ENCODE assay signal across 9 mouse cellular contexts in genomic region chr2:158667671-158668432, GRCm38 (mm10). TPM values are rescaled to one million over a fixed set of nuclear protein-coding genes. Genes with fewer than 3 reads are reported as not detected.
DNase-seq lines count a peak whose midpoint lies in the region; ATAC-seq and TF ChIP-seq lines count a peak whose summit lies in the region.
"Had no signal": no experiment of that assay in that cellular context is flagged by ENCODE, and none has a peak within 500 bp of the region (broad histone marks: within the 10 kb centered on the region; RNA-seq: fewer than 3 reads in every experiment).

No protein-coding gene starts in this region.

- peak overlapping the region; percentile 95 for H3K4me2 ChIP-seq in forebrain, embryonic 15.5 days (replicated peaks)
- peak overlapping the region; percentile 85 for H3K4me2 ChIP-seq in hindbrain, postnatal 0 days (ENCODE audit: low read depth, low read length)
- H3K4me2 ChIP-seq in limb, embryonic 14.5 days (replicated peaks; ENCODE audit: low read depth, low read length, severe bottlenecking) = peak overlapping the region; percentile 98
- H3K4me2 ChIP-seq in neural tube, embryonic 13.5 days = peak overlapping the region; percentile 98

- 0 out of 2 replicates have a peak, but pooled peaks cover 9% of the 10 kb centered on the region for H3K27me3 ChIP-seq in forebrain, embryonic 15.5 days
- no peaks in the 10 kb centered on the region for H3K27me3 ChIP-seq in hindbrain, postnatal 0 days (ENCODE audit: insufficient read depth, low read length)
- peaks cover 37% of the 10 kb centered on the region for H3K27me3 ChIP-seq in limb, embryonic 14.5 days (ENCODE audit: control insufficient read depth, insufficient read depth, low read length)
- H3K27me3 ChIP-seq in neural tube, embryonic 13.5 days = peaks cover 40% of the 10 kb centered on the region
- no peaks in the 10 kb centered on the region for H3K27me3 ChIP-seq in thymus, adult 2 months (ENCODE audit: control insufficient read depth, insufficient read depth, low read length)

- TF ChIP-seq POLR2A in limb, embryonic 14.5 days (IDR thresholded peaks at IDR 0.05; ENCODE audit: borderline replicate concordance, extremely low read depth, insufficient read depth, insufficient read length) = no peak
- no peak for TF ChIP-seq POLR2A in thymus, adult 2 months (IDR thresholded peaks at IDR 0.05; ENCODE audit: control insufficient read depth, extremely low read depth, insufficient read depth, low read length, poor library complexity)

- peak overlapping the region; percentile 64 for H3K4me3 ChIP-seq in forebrain, embryonic 15.5 days
- H3K4me3 ChIP-seq in hindbrain, postnatal 0 days (ENCODE audit: low read length) = peak overlapping the region; percentile 66
- peak overlapping the region; percentile 51 for H3K4me3 ChIP-seq in limb, embryonic 14.5 days (replicated peaks; ENCODE audit: low read length)
- peak overlapping the region; percentile 61 for H3K4me3 ChIP-seq in neural tube, embryonic 13.5 days
- peak overlapping the region; percentile 92 for H3K4me3 ChIP-seq in thymus, adult 2 months (ENCODE audit: control insufficient read depth, insufficient read depth, low read length)

- peak overlapping the region; percentile 70 for H3K9ac ChIP-seq in forebrain, embryonic 15.5 days (replicated peaks)
- H3K9ac ChIP-seq in hindbrain, postnatal 0 days (replicated peaks; ENCODE audit: low read length) = peak overlapping the region; percentile 78
- H3K9ac ChIP-seq in limb, embryonic 14.5 days (ENCODE audit: low read depth, low read length, severe bottlenecking) = peak overlapping the region; percentile 50
- peak overlapping the region; percentile 80 for H3K9ac ChIP-seq in neural tube, embryonic 13.5 days

- no peaks in the 10 kb centered on the region for H3K36me3 ChIP-seq in forebrain, embryonic 15.5 days
- no peaks in the 10 kb centered on the region for H3K36me3 ChIP-seq in hindbrain, postnatal 0 days (ENCODE audit: insufficient read depth, low read length)
- H3K36me3 ChIP-seq in limb, embryonic 14.5 days (ENCODE audit: control insufficient read depth, insufficient read depth, low read length) = no peaks in the 10 kb centered on the region
- no peaks in the 10 kb centered on the region for H3K36me3 ChIP-seq in neural tube, embryonic 13.5 days
- H3K36me3 ChIP-seq in thymus, adult 2 months (ENCODE audit: control insufficient read depth, insufficient read depth, low read length) = no peaks in the 10 kb centered on the region
- H3K36me3 ChIP-seq: G1E had no signal

- ATAC-seq in forebrain, embryonic 15.5 days (replicated peaks) = peak; percentile 39
- ATAC-seq in hindbrain, postnatal 0 days = peak; percentile 68
- peak; percentile 28; the same call in 1 of the 2 replicates for ATAC-seq in limb, embryonic 14.5 days (ENCODE audit: low FRiP score, low read depth)
- peak; percentile 40 for ATAC-seq in neural tube, embryonic 13.5 days (ENCODE audit: low read depth)

- under 1% methylated on average over 54 of the region's 54 CpGs for WGBS in forebrain, embryonic 15.5 days
- WGBS in hindbrain, postnatal 0 days = under 1% methylated on average over 54 of the region's 54 CpGs
- WGBS in limb, embryonic 14.5 days = 0% methylated on average over 37 of the region's 54 CpGs
- under 1% methylated on average over 51 of the region's 54 CpGs for WGBS in neural tube, embryonic 13.5 days
- under 1% methylated on average over 54 of the region's 54 CpGs for WGBS in thymus, adult 2 months

- peak; percentile 36 for TF ChIP-seq CTCF in hindbrain, postnatal 0 days (IDR thresholded peaks at IDR 0.05; ENCODE audit: low read depth)
- TF ChIP-seq CTCF in thymus, adult 2 months (IDR thresholded peaks at IDR 0.05; ENCODE audit: borderline replicate concordance, control insufficient read depth, extremely low read depth, insufficient read depth, low read length, poor library complexity) = no peak

- peak overlapping the region; percentile 83 for H3K27ac ChIP-seq in forebrain, embryonic 15.5 days (replicated peaks)
- peak overlapping the region; percentile 85 for H3K27ac ChIP-seq in hindbrain, postnatal 0 days
- H3K27ac ChIP-seq in limb, embryonic 14.5 days (replicated peaks; ENCODE audit: low read depth, low read length) = no peak overlapping the region
- H3K27ac ChIP-seq in neural tube, embryonic 13.5 days (replicated peaks) = peak overlapping the region; percentile 61
- H3K27ac ChIP-seq in thymus, adult 2 months (ENCODE audit: control insufficient read depth, insufficient read depth, low read length) = peak overlapping the region; percentile 99

- peaks cover 18% of the 10 kb centered on the region for H3K4me1 ChIP-seq in forebrain, embryonic 15.5 days
- H3K4me1 ChIP-seq in hindbrain, postnatal 0 days (ENCODE audit: insufficient read depth, low read length) = peaks cover 11% of the 10 kb centered on the region
- peaks cover 24% of the 10 kb centered on the region; the same call in 1 of the 2 replicates for H3K4me1 ChIP-seq in limb, embryonic 14.5 days (ENCODE audit: control insufficient read depth, insufficient read depth, low read length)
- peaks cover 39% of the 10 kb centered on the region for H3K4me1 ChIP-seq in neural tube, embryonic 13.5 days (replicated peaks)
- H3K4me1 ChIP-seq in thymus, adult 2 months (replicated peaks; ENCODE audit: control insufficient read depth, insufficient read depth, low read length) = peaks cover 46% of the 10 kb centered on the region

- DNase-seq in cerebellum, postnatal 10 days = peak; percentile 46 to 54
- no peak for DNase-seq in cerebellum, adult 11 months
- peak; percentile 61 for DNase-seq in adrenal gland, adult 2 months
- DNase-seq in hindbrain, postnatal 0 days (ENCODE audit: low spot score) = peak; percentile 65
- no peak for DNase-seq in limb, embryonic 14.5 days (ENCODE audit: low spot score)
- peak; percentile 76 for DNase-seq in thymus, adult 2 months

- H3K9me3 ChIP-seq in forebrain, embryonic 15.5 days = no peaks in the 10 kb centered on the region
- H3K9me3 ChIP-seq in hindbrain, postnatal 0 days (ENCODE audit: low read length) = no peaks in the 10 kb centered on the region
- H3K9me3 ChIP-seq in limb, embryonic 14.5 days (ENCODE audit: control insufficient read depth, low read length) = no peaks in the 10 kb centered on the region
- H3K9me3 ChIP-seq in neural tube, embryonic 13.5 days = no peaks in the 10 kb centered on the region
- H3K9me3 ChIP-seq: G1E had no signal

RNA-seq across cellular contexts. Expression of gene Ppp1r16b, which starts 2.7 kb away (rescaled TPM):
- total RNA-seq in adrenal gland, adult 2 months (2021) = 10 to 100 TPM in 1 of 2 experiments, 1 to 10 TPM in 1; 9.3 to 13.3 TPM
- polyA plus RNA-seq in adrenal gland, adult 2 months (2012; rRNA removed) = 3.3 and 4.1 TPM in 2 replicates
- polyA plus RNA-seq in forebrain, embryonic 15.5 days (2015; fragmentation: Nextera tagmentation; extraction: Ambion mirVana) = 22.1 and 24.4 TPM in 2 replicates
- 25.9 and 32.4 TPM in 2 replicates for total RNA-seq in hindbrain, postnatal 0 days (2014; rRNA removed)
- 29.7 and 30.3 TPM in 2 replicates for polyA plus RNA-seq in hindbrain, postnatal 0 days (2015; fragmentation: Nextera tagmentation; extraction: Ambion mirVana)
- polyA plus RNA-seq in limb, embryonic 14.5 days (2012; rRNA removed) = 1.1 and 1.4 TPM in 2 replicates
- polyA plus RNA-seq in limb, embryonic 14.5 days (2014; fragmentation: Nextera tagmentation; extraction: Ambion mirVana) = 3.9 and 4.1 TPM in 2 replicates
- 9.8 and 9.9 TPM in 2 replicates for polyA plus RNA-seq in neural tube, embryonic 13.5 days (2015; fragmentation: Nextera tagmentation; extraction: Ambion mirVana)
- 55.8 and 61.4 TPM in 2 replicates for polyA plus RNA-seq in thymus, adult 2 months (2012; rRNA removed)
- polyA plus RNA-seq: G1E had no signal

RNA-seq across cellular contexts. Expression of gene Actr5, which starts 43.2 kb away (rescaled TPM):
- total RNA-seq in adrenal gland, adult 2 months (2021) = 10 to 100 TPM in 1 of 2 experiments, 1 to 10 TPM in 1; 9.1 to 10.1 TPM
- polyA plus RNA-seq in adrenal gland, adult 2 months (2012; rRNA removed) = 7.1 and 9.0 TPM in 2 replicates
- 13.4 and 14.7 TPM in 2 replicates for polyA plus RNA-seq in forebrain, embryonic 15.5 days (2015; fragmentation: Nextera tagmentation; extraction: Ambion mirVana)
- total RNA-seq in hindbrain, postnatal 0 days (2014; rRNA removed) = 18.0 and 25.4 TPM in 2 replicates
- 8.0 and 8.6 TPM in 2 replicates for polyA plus RNA-seq in hindbrain, postnatal 0 days (2015; fragmentation: Nextera tagmentation; extraction: Ambion mirVana)
- polyA plus RNA-seq in limb, embryonic 14.5 days (2012; rRNA removed) = 13.5 and 14.5 TPM in 2 replicates
- 12.3 and 13.4 TPM in 2 replicates for polyA plus RNA-seq in limb, embryonic 14.5 days (2014; fragmentation: Nextera tagmentation; extraction: Ambion mirVana)
- 10.5 and 11.1 TPM in 2 replicates for polyA plus RNA-seq in neural tube, embryonic 13.5 days (2015; fragmentation: Nextera tagmentation; extraction: Ambion mirVana)
- polyA plus RNA-seq in thymus, adult 2 months (2012; rRNA removed) = 24.8 and 26.2 TPM in 2 replicates

RNA-seq across cellular contexts. Expression of gene Slc32a1, which starts 57.3 kb away (rescaled TPM):
- total RNA-seq in adrenal gland, adult 2 months (2021) = not detected
- polyA plus RNA-seq in adrenal gland, adult 2 months (2012; rRNA removed) = not detected in 2 replicates
- polyA plus RNA-seq in forebrain, embryonic 15.5 days (2015; fragmentation: Nextera tagmentation; extraction: Ambion mirVana) = 7.1 and 7.4 TPM in 2 replicates
- 70.4 and 79.8 TPM in 2 replicates for total RNA-seq in hindbrain, postnatal 0 days (2014; rRNA removed)
- polyA plus RNA-seq in hindbrain, postnatal 0 days (2015; fragmentation: Nextera tagmentation; extraction: Ambion mirVana) = 16.5 and 16.7 TPM in 2 replicates
- polyA plus RNA-seq in limb, embryonic 14.5 days (2012; rRNA removed) = 0.21 and 0.36 TPM in 2 replicates
- polyA plus RNA-seq in limb, embryonic 14.5 days (2014; fragmentation: Nextera tagmentation; extraction: Ambion mirVana) = not detected in 2 replicates
- 6.2 and 7.4 TPM in 2 replicates for polyA plus RNA-seq in neural tube, embryonic 13.5 days (2015; fragmentation: Nextera tagmentation; extraction: Ambion mirVana)
- polyA plus RNA-seq in thymus, adult 2 months (2012; rRNA removed) = 0.11 and 0.13 TPM in 2 replicates
- total RNA-seq: G1E had no signal
- polyA plus RNA-seq: G1E had no signal

Comparison
In these comparisons a context has a peak if more than half of its experiments do, and no peak if none do; other contexts are left out.
1. DNase-seq: peak in cerebellum, postnatal 10 days (2 of 2), adrenal gland, adult 2 months (single experiment), hindbrain, postnatal 0 days (single experiment) and thymus, adult 2 months (single experiment); none in cerebellum, adult 11 months (single experiment) and limb, embryonic 14.5 days (single experiment).
2. Peak in every context shown above with its lines, with median percentiles within 50 percentile points of each other: ATAC-seq, H3K4me2 ChIP-seq, H3K4me3 ChIP-seq and H3K9ac ChIP-seq.